Mouse (Mus musculus) kidney, adult 11 months (tissue): ENCODE data around the gene Nek10.
"Not testable (repeated sequence)": the region's sequence is repeated elsewhere in the genome, so short reads cannot be mapped to it uniquely, and the experiment has no call there.

Source experiments
- DNase-seq: peaks from one replicate; pipeline ENCODE4 v3.0.0; 2022

Gene Nek10

DNA sequence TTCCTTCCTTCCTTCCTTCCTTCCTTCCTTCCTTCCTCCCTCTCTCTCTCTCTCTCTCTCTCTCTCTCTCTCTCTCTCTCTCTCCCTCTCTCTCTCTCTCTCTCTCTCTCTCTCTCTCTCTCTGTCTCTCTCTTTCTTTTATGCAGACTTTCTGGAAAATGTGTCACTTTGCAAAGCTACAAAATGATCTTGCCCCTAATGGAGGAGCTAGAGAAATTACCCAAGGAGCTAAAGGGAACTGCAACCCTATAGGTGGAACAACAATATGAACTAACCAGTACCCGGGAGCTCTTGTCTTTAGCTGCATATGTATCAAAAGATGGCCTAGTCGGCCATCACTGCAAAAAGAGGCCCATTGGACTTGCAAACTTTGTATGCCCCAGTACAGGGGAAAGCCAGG, at the start of gene Nek10:
Gene Nek10 (plus strand): TSS at position 301 of the 400 bp plus-strand sequence.
- not testable (repeated sequence) for DNase-seq

DNA sequence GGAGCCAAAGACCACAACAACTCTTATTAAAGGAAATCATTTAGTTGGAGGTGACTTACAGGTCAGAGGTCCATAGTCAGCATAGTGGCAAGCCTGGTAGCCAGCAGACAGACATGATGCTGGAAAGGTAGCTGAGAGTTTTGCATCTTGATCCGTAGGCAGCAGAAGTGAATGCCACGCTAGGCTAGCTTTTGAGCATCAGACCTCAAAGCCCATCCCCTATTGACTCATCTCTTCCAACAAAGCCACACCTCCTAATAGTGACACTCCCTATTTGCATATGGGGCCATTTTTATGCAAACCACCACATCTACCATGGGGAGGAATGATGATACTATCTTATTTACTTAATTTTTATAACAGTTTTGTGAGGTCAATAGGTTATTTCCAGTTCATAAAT, 22.0 kb upstream of the Nek10 start:
- no peak for DNase-seq

DNA sequence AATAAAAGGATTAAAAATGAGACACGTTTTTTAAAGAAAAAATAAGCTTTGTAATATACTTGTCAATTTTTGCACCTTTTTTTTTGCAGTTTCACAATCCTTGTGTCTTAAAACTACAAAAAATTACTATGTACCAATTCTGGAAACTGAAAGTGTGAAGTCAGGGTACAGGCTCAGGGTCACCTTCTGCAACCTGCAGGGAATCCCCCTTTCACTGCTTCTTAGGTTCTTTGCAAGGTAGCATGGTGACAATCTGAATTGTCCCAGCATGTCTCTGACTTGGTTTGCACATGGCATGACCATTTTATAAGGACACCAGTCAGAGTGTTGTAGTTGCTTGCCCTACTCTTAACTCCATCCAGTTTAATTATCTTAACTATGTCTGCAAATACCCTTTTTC, 19.0 kb upstream of the Nek10 start:
- DNase-seq = no peak

DNA sequence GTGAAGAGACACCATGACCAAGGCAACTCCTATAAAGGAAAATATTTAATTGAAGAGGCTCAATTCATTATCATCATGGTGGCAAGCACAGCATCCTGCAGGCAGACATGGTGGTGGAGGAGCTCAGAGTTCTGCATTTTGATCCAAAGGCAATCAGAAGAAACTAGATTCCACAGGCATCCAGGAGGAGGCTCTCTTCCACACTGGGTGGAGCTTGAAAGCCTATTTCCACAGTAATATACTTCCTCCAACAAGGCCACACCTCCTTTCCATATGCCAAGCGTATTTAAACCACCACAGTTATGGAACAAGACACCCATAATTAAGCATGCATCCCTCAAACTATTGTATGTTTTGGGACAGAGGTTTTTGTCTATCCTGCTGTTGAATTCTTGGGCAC, 16.2 kb upstream of the Nek10 start:
- no peak for DNase-seq

DNA sequence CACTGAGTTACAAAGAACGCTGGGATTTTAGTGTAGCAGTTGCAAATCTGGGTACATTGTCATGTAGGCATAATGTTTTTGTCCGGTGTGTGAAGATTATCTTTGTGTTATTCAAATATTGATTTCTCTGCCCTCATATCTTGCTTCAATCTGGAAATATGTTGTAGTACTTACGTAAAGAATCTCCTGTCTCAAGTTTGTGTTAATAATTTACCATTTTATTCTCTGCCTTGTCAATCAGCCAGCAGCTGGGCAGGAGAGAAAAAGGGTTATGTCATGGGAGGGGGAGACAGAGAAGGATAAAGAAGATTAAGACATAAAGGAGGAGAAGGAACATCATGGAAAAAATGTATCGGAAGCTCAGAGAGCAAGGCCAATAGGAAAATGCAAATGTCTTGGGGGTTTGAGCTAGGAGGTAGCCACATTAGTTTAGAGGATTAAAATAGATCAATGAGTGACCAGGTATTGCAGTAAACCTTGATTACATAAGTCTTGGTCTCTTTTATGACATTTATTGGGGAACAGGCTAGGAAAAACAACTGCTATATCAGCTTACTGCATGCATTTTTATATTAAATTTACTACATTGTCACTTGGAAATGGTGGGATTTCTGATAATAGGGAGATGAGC, 13.3 kb upstream of the Nek10 start:
- DNase-seq = no peak

DNA sequence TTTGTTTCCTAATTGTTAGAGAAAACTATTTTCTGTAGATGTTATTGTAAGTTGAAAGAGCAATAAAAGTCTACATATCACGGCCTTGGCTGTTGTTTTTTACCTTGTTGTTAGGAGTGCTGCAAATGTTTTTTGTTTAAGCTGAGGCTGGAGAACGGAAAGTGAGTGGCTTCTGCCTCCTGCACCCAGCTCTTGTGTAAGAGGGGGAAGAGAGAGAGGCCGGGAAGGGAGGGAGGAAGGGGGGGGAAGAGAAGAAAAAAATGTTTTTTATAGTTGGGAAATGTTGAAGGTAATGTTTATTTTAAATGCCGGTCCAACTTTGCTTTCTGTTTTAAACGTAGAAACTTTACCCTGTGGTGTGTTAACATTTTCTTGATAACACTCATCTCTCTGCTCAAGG, 3.4 kb upstream of the Nek10 start:
- DNase-seq = no peak

- DNase-seq = no peak
These were observed 2.9 kb upstream of the Nek10 start for GRCm38 (mm10) chr14:14800332-14800731.

GRCm38 (mm10) chr14:14800810-14801209, 2.4 kb upstream of the Nek10 start:
- no peak for DNase-seq

- peak; percentile 6 for DNase-seq
These were observed 804 bp downstream of the Nek10 start for GRCm38 (mm10) chr14:14803921-14804517.

- DNase-seq = no peak
These were observed 1.4 kb downstream of the Nek10 start for GRCm38 (mm10) chr14:14804518-14805212.

GRCm38 (mm10) chr14:14832520-14833240, 29.5 kb downstream of the Nek10 start:
- peak; percentile 42 for DNase-seq

DNA sequence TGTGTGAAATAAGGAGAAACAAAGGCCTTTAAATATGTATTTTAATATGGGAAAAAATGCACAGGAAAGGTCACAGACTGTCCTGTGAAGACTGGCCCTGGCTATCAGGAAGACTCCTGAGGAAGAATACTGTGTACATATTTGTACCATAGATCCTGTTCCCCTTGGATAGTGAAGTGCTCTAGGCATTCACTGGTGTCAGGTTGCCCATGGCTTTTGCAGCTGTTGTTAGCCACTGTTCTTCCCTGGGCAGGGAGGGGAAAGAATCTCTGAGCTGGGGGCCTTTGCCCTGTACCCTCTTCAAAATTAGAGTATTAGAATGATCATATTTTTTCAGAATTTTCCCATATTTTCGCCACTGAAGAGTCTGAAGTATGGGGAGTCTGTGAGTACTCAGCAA, 30.3 kb downstream of the Nek10 start:
- no peak for DNase-seq

GRCm38 (mm10) chr14:14834266-14834665, 31.1 kb downstream of the Nek10 start:
- no peak for DNase-seq

DNA sequence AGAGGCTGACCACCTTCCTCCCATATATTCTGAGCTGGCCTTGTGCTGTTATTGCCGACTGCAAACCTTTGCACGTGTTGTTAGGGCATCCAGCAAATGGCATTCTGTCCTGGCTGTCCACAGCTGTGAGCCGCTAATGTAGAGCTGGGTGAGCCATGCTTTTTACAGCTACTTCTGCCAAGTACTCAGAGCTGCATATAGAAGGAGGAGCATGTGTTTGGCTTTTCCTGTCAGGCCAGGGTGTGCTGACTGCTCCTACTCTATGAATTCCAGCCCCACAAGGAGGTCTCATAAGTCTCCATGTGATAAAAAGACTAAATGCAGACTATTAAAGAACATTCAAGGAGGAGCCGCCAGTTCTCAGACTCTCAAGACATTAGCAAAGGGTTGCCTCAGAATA, 34.4 kb downstream of the Nek10 start:
- DNase-seq = no peak

- no peak for DNase-seq
These were observed 34.9 kb downstream of the Nek10 start for GRCm38 (mm10) chr14:14838109-14838508.

DNA sequence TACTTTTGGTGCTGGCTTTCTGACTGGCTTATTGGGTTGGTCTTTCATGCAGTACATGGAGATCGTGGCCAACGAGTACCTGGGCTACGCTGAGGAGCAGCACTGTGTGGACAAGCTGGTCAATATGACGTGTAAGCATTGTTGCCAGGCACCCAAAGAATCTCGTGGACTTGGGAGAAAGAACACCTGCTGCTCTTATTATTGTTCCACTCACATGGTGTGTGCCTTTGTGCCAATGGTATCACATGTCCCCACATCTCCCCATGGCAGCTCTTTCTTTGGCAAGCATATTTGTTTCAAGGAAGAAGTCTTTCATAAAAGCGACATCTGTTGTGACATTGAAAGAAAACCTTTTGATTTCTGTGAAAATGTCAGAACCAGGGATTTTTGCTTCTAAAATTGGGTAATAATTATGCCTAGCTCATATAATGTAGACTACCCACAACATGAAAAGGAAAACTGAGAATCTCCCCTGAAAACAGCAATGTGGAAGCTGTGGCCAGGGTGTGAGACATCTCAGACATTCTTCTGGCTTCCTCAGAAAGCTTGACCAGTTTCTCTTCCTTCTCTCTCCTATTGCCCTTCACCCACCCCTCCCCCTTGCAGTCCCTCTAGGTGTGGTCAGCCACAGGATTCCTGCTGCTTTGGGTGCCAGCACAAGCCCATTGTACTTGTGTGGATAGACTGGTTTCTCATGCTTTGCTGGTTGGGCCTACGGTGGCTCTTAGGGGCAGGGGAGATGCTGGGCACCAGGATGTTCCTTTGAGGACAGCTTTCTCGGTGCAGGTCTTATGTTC, 39.7 kb downstream of the Nek10 start:
- no peak for DNase-seq

- DNase-seq = no peak
These were observed 49.6 kb downstream of the Nek10 start for GRCm38 (mm10) chr14:14852838-14853237.

DNA sequence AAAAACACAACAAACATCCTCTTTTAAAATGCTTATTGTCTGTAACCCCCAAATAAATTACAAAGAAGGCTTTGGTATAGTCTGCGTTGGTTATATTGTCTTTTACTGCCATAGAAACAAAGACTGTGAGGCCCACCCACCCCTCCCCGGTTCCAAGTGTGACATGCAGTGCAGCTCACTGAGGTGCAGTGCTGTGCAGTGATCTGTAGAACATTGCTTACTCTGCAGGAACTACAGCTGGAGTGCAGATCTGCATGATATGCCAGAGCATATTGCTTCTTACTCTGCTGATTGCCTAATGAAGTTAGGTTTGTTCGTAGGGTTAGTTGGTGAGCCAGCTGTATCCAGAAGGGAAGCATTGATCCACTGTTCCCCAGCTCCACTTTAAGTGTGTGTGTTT, 57.1 kb downstream of the Nek10 start:
- DNase-seq = no peak

GRCm38 (mm10) chr14:14863690-14864356, 60.6 kb downstream of the Nek10 start:
- peak; percentile 14 for DNase-seq

DNA sequence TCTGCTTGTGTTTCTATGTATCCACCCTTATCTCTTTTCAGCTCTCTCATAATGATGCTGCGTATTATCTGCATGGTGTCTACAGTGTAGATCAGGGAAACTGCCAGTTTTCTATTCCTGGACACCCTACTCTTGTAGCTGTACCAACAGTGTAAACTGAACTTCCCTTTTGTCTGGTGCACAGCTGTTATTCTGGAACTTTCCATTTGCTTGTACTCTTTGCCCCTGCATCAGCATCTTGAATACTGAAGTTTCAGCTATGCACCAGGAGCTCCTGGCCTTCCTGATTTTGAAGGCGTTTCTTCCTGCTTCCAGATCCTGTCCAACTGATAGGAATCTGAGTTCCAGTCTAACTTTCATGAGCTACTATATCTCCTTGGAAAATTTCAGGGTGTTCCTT, 66.0 kb downstream of the Nek10 start:
- DNase-seq = no peak

- DNase-seq = no peak
These were observed 66.8 kb downstream of the Nek10 start for GRCm38 (mm10) chr14:14870059-14870458.

GRCm38 (mm10) chr14:14870463-14870862, 67.2 kb downstream of the Nek10 start:
- no peak for DNase-seq
